Mouse (Mus musculus) heart, embryonic 15.5 days (tissue): ENCODE results near the gene Nlgn1. TPM values are rescaled to one million over a fixed set of nuclear protein-coding genes. Genes with fewer than 3 reads are reported as not detected.

ENCODE experiments used
- ATAC-seq: fragments of 200-750 bp; cut with Nextera tagmentation; replicated peaks from 2 replicates; pipeline ENCODE4 v1.8.0; 2017; ENCODE audit warnings: low read depth, moderate TSS enrichment; ENCODE audit not compliant: insufficient number of reproducible peaks, insufficient read depth, low FRiP score
- H3K27ac ChIP-seq: fragments of 300-500 bp; sonication (generic); 2 replicates; pipeline ENCODE4 v1.5.1; 2015; ENCODE audit warnings: mild to moderate bottlenecking, inconsistent platforms
- H3K27me3 ChIP-seq: fragments of 300-500 bp; sonication (generic); 2 replicates; pipeline ENCODE4 v1.6.1; 2015; ENCODE audit warnings: inconsistent platforms
- H3K36me3 ChIP-seq: fragments of 300-500 bp; sonication (generic); 2 replicates; pipeline ENCODE4 v1.6.1; 2015; ENCODE audit warnings: mild to moderate bottlenecking, inconsistent platforms
- H3K4me1 ChIP-seq: fragments of 300-500 bp; sonication (generic); replicated peaks from 2 replicates; pipeline ENCODE4 v1.6.1; 2015; ENCODE audit warnings: inconsistent platforms
- H3K4me2 ChIP-seq: fragments of 300-500 bp; sonication (generic); 2 replicates; pipeline ENCODE4 v1.6.1; 2015; ENCODE audit warnings: inconsistent platforms, mild to moderate bottlenecking, moderate library complexity
- H3K4me3 ChIP-seq: fragments of 300-500 bp; sonication (generic); 2 replicates; pipeline ENCODE4 v1.5.1; 2015; ENCODE audit warnings: mild to moderate bottlenecking, inconsistent platforms
- H3K9ac ChIP-seq: fragments of 300-500 bp; sonication (generic); 2 replicates; pipeline ENCODE4 v1.6.1; 2015; ENCODE audit warnings: mild to moderate bottlenecking, inconsistent platforms
- H3K9me3 ChIP-seq: fragments of 300-500 bp; sonication (generic); replicated peaks from 2 replicates; pipeline ENCODE4 v1.6.1; 2016; ENCODE audit warnings: inconsistent platforms
- WGBS: fragments of 180-500 bp; shearing (Covaris S2); methylation state at CpG from one replicate; pipeline ENCODE4 v1.1.7; 2015; ENCODE audit warnings: mixed read lengths; 5-methylcytosine and 5-hydroxymethylcytosine counted together
- polyA plus RNA-seq: library from polyadenylated mRNA; unstranded; fragments of >200 nt; fragmentation: Nextera tagmentation; extraction: Ambion mirVana; gene quantifications from 2 replicates; pipeline ENCODE4 v1.2.1, GENCODE M21; 2015

The Nlgn1 gene
- polyA plus RNA-seq, 1 experiment from 2014 or later: 0.21 TPM

DNA sequence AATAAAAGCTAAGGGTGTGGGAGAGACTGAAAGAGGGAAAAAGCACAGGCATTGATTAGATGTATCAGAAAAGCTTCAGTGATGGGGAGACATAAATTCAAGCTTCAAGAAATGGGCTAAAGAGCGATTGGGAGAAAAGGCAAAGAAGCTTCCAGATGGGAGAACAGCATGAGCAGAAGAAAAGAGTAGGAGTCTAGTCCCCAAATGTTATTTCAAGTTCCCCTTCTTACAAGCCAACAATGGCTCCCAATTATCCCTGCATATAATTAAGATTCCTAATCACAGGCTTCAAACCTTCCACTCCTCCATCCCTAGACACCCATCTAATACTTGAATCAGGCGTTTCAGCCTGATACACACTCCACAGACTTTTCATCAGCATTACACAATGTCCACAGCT lies 292.6 kb downstream of the Nlgn1 start:
- no peaks in the 10 kb centered on the region for H3K27me3 ChIP-seq
- H3K4me1 ChIP-seq: no peaks in the 10 kb centered on the region
- no peaks in the 10 kb centered on the region for H3K9me3 ChIP-seq
- H3K36me3 ChIP-seq: no peaks in the 10 kb centered on the region
- 71% methylated on average over 2 of the region's 2 CpGs for WGBS
- no peak overlapping the region for H3K27ac ChIP-seq
- no peak overlapping the region for H3K4me2 ChIP-seq
- no peak overlapping the region for H3K4me3 ChIP-seq
- ATAC-seq: no peak
- no peak overlapping the region for H3K9ac ChIP-seq

GRCm38 (mm10) chr3:26026025-26026424 lies 306.2 kb downstream of the Nlgn1 start:
- Histone ChIP-seq H3K9me3 (no peaks in the 10 kb centered on the region), H3K4me3 (no peak overlapping the region), H3K9ac (no peak overlapping the region), H3K36me3 (no peaks in the 10 kb centered on the region), H3K4me1 (no peaks in the 10 kb centered on the region), H3K27ac (no peak overlapping the region), H3K4me2 (no peak overlapping the region), H3K27me3 (no peaks in the 10 kb centered on the region)
- 84% methylated on average over 2 of the region's 2 CpGs for WGBS
- ATAC-seq: no peak

DNA sequence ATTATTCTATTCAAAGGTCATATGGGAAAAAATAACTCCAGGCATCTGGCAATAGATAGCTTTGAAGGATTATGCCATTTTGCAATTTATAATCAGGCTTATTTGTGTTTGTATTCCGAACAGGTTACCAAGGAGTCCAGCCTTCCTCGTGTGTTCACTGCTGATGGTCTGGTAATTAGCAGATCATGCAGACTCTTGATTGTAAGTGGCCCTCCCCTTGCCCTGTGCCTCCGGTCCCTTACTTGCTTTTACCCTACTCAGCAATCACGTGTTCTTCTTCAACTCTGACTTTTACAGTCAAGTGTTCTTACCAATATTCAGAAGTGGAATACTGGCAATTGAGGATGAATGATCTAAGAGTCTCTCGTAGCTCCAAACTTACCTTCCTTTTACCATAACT lies 309.0 kb downstream of the Nlgn1 start:
- 69% methylated on average over 5 of the region's 5 CpGs for WGBS
- H3K27me3 ChIP-seq: no peaks in the 10 kb centered on the region
- H3K27ac ChIP-seq: no peak overlapping the region
- no peak overlapping the region for H3K9ac ChIP-seq
- H3K4me1 ChIP-seq: no peaks in the 10 kb centered on the region
- H3K9me3 ChIP-seq: no peaks in the 10 kb centered on the region
- H3K36me3 ChIP-seq: no peaks in the 10 kb centered on the region
- no peak for ATAC-seq
- no peak overlapping the region for H3K4me3 ChIP-seq
- H3K4me2 ChIP-seq: no peak overlapping the region

DNA sequence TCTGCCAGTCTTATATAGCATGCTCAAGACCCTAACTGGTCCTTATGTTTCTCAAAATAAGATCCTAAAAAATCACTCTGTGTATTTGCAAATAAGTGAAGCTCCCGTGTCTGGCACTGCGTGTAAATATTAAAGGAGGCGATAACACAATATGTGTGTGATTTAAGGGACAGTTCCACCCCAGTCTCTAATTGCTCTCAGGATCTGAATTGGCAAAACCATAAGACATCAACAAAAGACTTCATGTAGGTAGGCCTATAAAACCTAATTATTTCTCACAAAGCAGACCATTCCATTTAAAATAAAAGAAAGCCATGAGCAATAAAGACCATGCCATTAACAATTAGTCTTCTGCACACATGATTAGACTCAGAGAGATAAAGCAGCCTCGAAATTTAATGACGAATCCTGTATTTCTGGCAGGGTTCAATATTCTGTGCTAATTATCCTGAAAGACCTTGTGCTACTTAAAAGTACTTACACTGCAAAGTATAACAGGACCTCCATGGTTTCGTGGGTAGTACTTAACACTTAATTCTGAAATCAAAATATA lies 310.6 kb downstream of the Nlgn1 start:
- Histone ChIP-seq H3K4me2 (no peak overlapping the region), H3K36me3 (no peaks in the 10 kb centered on the region), H3K4me1 (no peaks in the 10 kb centered on the region), H3K9ac (no peak overlapping the region), H3K27ac (no peak overlapping the region), H3K27me3 (no peaks in the 10 kb centered on the region), H3K4me3 (no peak overlapping the region), H3K9me3 (no peaks in the 10 kb centered on the region)
- 75% methylated on average over 6 of the region's 6 CpGs for WGBS
- no peak for ATAC-seq

DNA sequence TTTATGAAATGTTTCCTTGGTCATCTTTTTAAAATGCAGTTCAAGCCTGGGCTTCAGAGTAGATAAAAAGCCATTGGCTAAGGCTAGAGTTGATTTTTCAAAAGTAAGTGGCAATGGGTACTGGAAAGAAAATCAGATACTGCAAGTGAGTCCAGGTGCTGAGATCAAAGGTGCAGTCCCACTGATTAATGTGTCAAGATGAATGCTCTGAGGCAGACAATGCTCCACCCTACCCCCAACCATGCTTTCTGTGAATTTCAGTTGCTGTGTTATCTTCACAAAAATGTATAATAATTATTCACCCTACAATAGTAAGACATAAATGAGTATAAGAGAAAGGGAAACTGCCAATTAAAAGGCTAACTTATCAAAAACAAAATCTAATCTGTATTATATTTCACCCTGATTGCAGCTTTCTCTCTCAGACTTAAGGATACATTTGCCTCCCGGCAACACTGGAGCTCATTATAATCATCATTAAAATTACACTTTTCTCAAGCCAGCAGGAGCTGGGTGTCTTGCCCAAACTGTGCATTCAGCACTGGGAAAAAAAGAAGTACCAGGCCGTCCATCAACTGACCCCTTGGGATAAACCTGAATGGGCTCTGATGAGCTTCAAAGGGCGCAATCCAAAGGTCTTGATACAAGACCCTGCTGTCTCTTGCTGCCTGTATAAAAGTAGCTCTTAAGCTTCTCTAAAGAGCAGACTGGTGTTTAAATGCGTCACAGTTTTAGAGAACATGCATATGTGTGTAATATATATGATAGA lies 320.8 kb downstream of the Nlgn1 start:
- ATAC-seq: no peak

GRCm38 (mm10) chr3:26002863-26003608 lies 329.2 kb downstream of the Nlgn1 start:
- H3K4me3 ChIP-seq: no peak overlapping the region
- H3K9me3 ChIP-seq: no peaks in the 10 kb centered on the region
- H3K4me1 ChIP-seq: no peaks in the 10 kb centered on the region
- H3K27me3 ChIP-seq: no peaks in the 10 kb centered on the region
- no peak for ATAC-seq
- H3K9ac ChIP-seq: no peak overlapping the region
- H3K4me2 ChIP-seq: no peak overlapping the region
- 74% methylated on average over 7 of the region's 7 CpGs for WGBS
- no peak overlapping the region for H3K27ac ChIP-seq
- H3K36me3 ChIP-seq: no peaks in the 10 kb centered on the region

More for the DNA sequence above, 320.8 kb downstream of the Nlgn1 start:
- no peak overlapping the region for H3K9ac ChIP-seq
- no peak overlapping the region for H3K4me2 ChIP-seq
- H3K4me1 ChIP-seq: no peaks in the 10 kb centered on the region
- WGBS: 66% methylated on average over 4 of the region's 4 CpGs
- no peak overlapping the region for H3K27ac ChIP-seq
- no peak overlapping the region for H3K4me3 ChIP-seq
- H3K9me3 ChIP-seq: no peaks in the 10 kb centered on the region
- no peaks in the 10 kb centered on the region for H3K27me3 ChIP-seq
- H3K36me3 ChIP-seq: no peaks in the 10 kb centered on the region

DNA sequence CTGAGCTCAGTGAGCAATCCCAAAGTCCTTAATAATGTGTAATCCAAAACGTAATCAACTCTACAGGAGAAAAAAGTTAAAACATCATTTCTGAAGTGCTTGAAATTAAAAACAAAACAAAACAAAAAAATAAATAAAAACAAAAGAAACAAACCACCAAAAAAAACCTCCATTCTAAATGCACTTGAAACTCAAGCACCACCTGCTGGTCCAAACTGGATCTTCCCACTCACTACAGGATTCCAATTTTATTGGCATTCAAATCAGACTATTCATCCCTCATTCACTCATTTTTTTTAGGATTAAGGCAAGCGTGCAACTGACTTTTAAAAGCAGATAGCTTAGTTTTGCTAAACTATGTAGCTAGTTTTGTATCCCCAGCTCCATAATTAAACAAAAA lies 329.9 kb downstream of the Nlgn1 start:
- H3K4me3 ChIP-seq: no peak overlapping the region

GRCm38 (mm10) chr3:25967546-25967945 lies 364.7 kb downstream of the Nlgn1 start:
- no peak for ATAC-seq
- Histone ChIP-seq H3K4me2 (no peak overlapping the region), H3K4me1 (no peaks in the 10 kb centered on the region), H3K27ac (no peak overlapping the region), H3K36me3 (no peaks in the 10 kb centered on the region), H3K27me3 (no peaks in the 10 kb centered on the region), H3K4me3 (no peak overlapping the region), H3K9ac (no peak overlapping the region), H3K9me3 (no peaks in the 10 kb centered on the region)
- 65% methylated on average over 2 of the region's 2 CpGs for WGBS

More for the DNA sequence above, 329.9 kb downstream of the Nlgn1 start:
- no peak overlapping the region for H3K27ac ChIP-seq
- H3K4me2 ChIP-seq: no peak overlapping the region
- no peaks in the 10 kb centered on the region for H3K27me3 ChIP-seq
- WGBS: 29% methylated on average over 2 of the region's 2 CpGs
- no peak for ATAC-seq
- H3K36me3 ChIP-seq: no peaks in the 10 kb centered on the region
- H3K4me1 ChIP-seq: no peaks in the 10 kb centered on the region
- H3K9me3 ChIP-seq: no peaks in the 10 kb centered on the region
- H3K9ac ChIP-seq: no peak overlapping the region

GRCm38 (mm10) chr3:25964237-25964636 lies 368.0 kb downstream of the Nlgn1 start:
- Histone ChIP-seq H3K9ac (no peak overlapping the region), H3K27me3 (no peaks in the 10 kb centered on the region), H3K4me1 (no peaks in the 10 kb centered on the region), H3K4me3 (no peak overlapping the region), H3K36me3 (no peaks in the 10 kb centered on the region), H3K9me3 (no peaks in the 10 kb centered on the region), H3K27ac (no peak overlapping the region), H3K4me2 (no peak overlapping the region)
- WGBS: 84% methylated on average over 3 of the region's 3 CpGs
- no peak for ATAC-seq

GRCm38 (mm10) chr3:25963568-25963967 lies 368.7 kb downstream of the Nlgn1 start:
- H3K27me3 ChIP-seq: no peaks in the 10 kb centered on the region
- no peak overlapping the region for H3K9ac ChIP-seq
- no peak overlapping the region for H3K4me2 ChIP-seq
- H3K27ac ChIP-seq: no peak overlapping the region
- H3K4me3 ChIP-seq: no peak overlapping the region
- WGBS: 63% methylated on average over 2 of the region's 2 CpGs
- no peaks in the 10 kb centered on the region for H3K4me1 ChIP-seq
- ATAC-seq: no peak
- H3K36me3 ChIP-seq: no peaks in the 10 kb centered on the region
- H3K9me3 ChIP-seq: no peaks in the 10 kb centered on the region

DNA sequence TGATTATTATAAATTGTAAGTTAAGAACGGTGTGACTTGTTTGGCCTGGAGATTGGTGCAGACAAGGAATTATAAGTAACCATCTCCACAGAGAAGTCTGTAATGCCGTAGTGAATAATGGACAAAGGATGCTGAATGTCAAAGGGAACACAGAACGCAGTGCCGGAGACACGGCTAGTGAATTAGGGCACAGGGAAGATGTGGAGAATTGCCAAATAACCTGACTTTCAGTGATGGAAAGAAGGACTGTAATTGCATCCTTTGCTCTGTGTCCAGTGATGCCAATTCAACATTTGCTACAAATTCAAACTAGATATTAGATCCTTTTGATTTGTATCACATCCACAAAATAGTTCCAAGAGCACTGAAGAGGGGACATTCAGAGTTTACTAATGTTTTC lies 415.7 kb downstream of the Nlgn1 start:
- Histone ChIP-seq H3K4me2 (no peak overlapping the region), H3K4me1 (no peaks in the 10 kb centered on the region), H3K9me3 (no peaks in the 10 kb centered on the region), H3K36me3 (no peaks in the 10 kb centered on the region), H3K4me3 (no peak overlapping the region), H3K27me3 (no peaks in the 10 kb centered on the region), H3K9ac (no peak overlapping the region), H3K27ac (no peak overlapping the region)
- no peak for ATAC-seq
- WGBS: 81% methylated on average over 5 of the region's 5 CpGs
